Mouse (Mus musculus): ENCODE measurements around the gene Pabpc6. TPM values are rescaled to one million over a fixed set of nuclear protein-coding genes. Genes with fewer than 3 reads are reported as not detected.
A peak's percentile ranks its signal among the peaks of the same experiment; 100 is the strongest.

Pabpc6 gene
- polyA plus RNA-seq, 1 experiment from 2014 or later, result not detected

DNA sequence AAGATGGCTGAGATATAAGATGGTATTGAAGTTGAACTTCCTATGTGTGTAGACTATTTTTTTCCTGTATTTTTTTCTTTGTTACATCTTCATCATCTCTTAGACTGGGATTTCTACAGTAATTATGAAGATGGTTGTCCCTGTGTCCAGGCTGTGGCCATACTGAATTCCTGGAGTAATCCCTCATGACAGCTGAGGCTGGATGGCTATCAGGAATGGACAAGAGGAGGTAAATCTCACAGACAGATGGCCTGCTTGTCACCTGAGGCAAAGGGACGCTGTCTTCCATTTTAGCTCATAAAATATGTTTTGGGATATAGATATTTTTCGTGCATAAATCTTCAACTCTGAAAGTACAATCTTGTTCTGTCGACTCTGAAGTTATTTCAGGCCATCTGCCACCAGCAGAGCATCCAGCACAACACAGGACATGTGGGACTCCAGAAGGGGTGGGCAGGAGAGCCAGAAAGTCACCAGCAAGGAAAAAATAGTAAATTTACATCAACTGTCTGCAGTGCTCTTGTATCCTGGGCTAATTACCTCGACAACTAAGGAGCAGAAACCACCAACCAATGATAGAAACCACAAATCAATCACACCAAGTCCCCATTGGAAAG, 14.1 kb upstream of the Pabpc6 start:
- Histone ChIP-seq H3K9me3 (replicated peaks; ENCODE audit: low read length) (no peaks in the 10 kb centered on the region), H3K27ac (no peak overlapping the region)

DNA sequence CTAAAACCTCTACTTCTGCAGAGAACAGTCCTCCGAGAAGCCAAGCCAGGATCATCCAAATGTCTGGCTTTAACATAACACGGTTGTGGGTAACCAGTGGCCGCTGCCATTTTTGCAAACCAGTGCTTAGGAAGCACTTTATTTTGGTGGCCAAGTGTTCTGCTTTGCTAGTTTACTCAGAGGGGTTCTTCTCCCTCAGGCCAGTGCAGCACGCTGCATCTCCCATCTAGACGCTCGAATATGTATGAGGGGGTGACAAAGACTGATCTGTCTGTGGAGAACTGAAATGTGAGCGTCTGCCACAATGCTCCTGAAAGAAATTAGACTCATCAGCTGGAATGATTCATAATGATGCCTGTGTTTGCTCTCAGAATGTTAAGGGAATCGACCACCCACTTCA, 11.2 kb upstream of the Pabpc6 start:
- no peak overlapping the region for H3K4me2 ChIP-seq (ENCODE audit: low read length)
- no peaks in the 10 kb centered on the region for H3K36me3 ChIP-seq (ENCODE audit: insufficient read depth, low read length)
- 81% methylated on average over 8 of the region's 8 CpGs for WGBS
- no peaks in the 10 kb centered on the region for H3K27me3 ChIP-seq (ENCODE audit: insufficient read depth, low read length)
- no peaks in the 10 kb centered on the region for H3K4me1 ChIP-seq (replicated peaks; ENCODE audit: insufficient read depth, low read length)
- DNase-seq (ENCODE audit: low spot score) (no peak), ATAC-seq (replicated peaks; ENCODE audit: low FRiP score, low read depth) (no peak)
- H3K27ac ChIP-seq, result no peak overlapping the region
- H3K9me3 ChIP-seq (replicated peaks; ENCODE audit: low read length), result no peaks in the 10 kb centered on the region
- TF ChIP-seq CTCF (IDR thresholded peaks at IDR 0.05; ENCODE audit: low read depth), result no peak
- H3K4me3 ChIP-seq (replicated peaks; ENCODE audit: low read depth, low read length), result no peak overlapping the region
- no peak overlapping the region for H3K9ac ChIP-seq (ENCODE audit: low read depth, low read length)

More for the DNA sequence above, 14.1 kb upstream of the Pabpc6 start:
- DNase-seq (ENCODE audit: low spot score) (no peak), ATAC-seq (replicated peaks; ENCODE audit: low FRiP score, low read depth) (no peak)
- 64% methylated on average over 4 of the region's 4 CpGs for WGBS
- H3K4me2 ChIP-seq (ENCODE audit: low read length), result no peak overlapping the region
- H3K4me1 ChIP-seq (replicated peaks; ENCODE audit: insufficient read depth, low read length), result no peaks in the 10 kb centered on the region
- no peaks in the 10 kb centered on the region for H3K36me3 ChIP-seq (ENCODE audit: insufficient read depth, low read length)
- TF ChIP-seq CTCF (IDR thresholded peaks at IDR 0.05; ENCODE audit: low read depth), result no peak
- H3K9ac ChIP-seq (ENCODE audit: low read depth, low read length), result no peak overlapping the region
- no peaks in the 10 kb centered on the region for H3K27me3 ChIP-seq (ENCODE audit: insufficient read depth, low read length)
- H3K4me3 ChIP-seq (replicated peaks; ENCODE audit: low read depth, low read length), result no peak overlapping the region

DNA sequence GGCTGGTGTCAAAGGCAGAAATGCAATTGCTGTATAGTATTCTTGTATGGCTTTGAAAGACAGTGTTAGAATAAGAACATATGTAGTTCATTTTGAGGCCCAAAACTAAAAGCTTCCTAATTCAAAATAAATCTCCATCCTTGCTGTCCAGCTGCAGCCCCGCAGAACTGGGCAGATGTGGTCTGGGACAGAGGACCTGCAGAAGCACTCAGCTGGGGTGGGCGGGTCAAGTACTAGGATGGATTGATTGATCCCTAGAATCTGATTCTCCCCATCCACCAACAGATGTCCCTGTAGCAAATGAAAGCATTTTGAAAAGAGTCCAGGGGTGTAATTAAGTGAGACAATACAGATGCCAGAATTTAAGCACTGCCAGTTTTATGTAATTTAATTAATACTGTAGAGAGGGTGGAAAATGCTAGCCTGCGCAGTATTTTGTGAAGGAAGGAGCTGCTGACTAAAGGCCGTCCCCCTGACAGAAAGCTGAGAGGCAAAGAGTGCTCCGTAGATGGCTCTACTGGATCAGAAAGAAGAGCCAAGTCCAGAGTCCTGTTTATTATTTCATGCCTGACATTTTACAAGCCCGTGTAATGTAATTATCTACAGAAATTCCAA, 5.8 kb upstream of the Pabpc6 start:
- Histone ChIP-seq H3K27ac (no peak overlapping the region), H3K4me1 (replicated peaks; ENCODE audit: insufficient read depth, low read length) (no peaks in the 10 kb centered on the region), H3K27me3 (ENCODE audit: insufficient read depth, low read length) (no peaks in the 10 kb centered on the region), H3K9me3 (replicated peaks; ENCODE audit: low read length) (no peaks in the 10 kb centered on the region), H3K36me3 (ENCODE audit: insufficient read depth, low read length) (no peaks in the 10 kb centered on the region), H3K9ac (ENCODE audit: low read depth, low read length) (no peak overlapping the region), H3K4me3 (replicated peaks; ENCODE audit: low read depth, low read length) (no peak overlapping the region), H3K4me2 (ENCODE audit: low read length) (no peak overlapping the region)
- DNase-seq (ENCODE audit: low spot score), result peak; percentile 34
- TF ChIP-seq CTCF (IDR thresholded peaks at IDR 0.05; ENCODE audit: low read depth), result no peak
- WGBS, result 71% methylated on average over 6 of the region's 6 CpGs
- ATAC-seq (replicated peaks; ENCODE audit: low FRiP score, low read depth), result no peak

DNA sequence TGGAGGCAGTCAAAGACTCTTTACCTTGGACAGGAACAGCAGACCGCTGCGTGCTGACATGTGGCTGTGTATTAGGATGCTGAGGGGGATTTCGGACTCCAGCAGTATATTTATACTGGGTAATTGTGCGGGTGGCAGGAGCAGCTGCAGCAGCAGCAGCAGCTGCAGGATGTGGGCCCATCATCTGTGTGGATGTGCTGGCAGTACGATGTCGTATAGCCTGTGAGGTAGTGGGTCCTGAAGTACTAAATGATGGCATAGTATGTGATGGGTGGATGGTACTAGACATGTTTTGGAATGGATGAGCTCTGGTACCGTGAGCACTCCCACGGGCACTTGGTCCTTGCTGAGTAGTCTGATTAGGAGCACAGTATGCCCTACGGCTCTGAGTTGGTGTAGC, 1.6 kb downstream of the Pabpc6 start:
- no peak overlapping the region for H3K9ac ChIP-seq (ENCODE audit: low read depth, low read length)
- no peak overlapping the region for H3K27ac ChIP-seq
- no peak overlapping the region for H3K4me3 ChIP-seq (replicated peaks; ENCODE audit: low read depth, low read length)
- TF ChIP-seq CTCF (IDR thresholded peaks at IDR 0.05; ENCODE audit: low read depth), result no peak
- no peak for DNase-seq (ENCODE audit: low spot score)
- H3K36me3 ChIP-seq (ENCODE audit: insufficient read depth, low read length), result no peaks in the 10 kb centered on the region
- WGBS, result 90% methylated on average over 9 of the region's 9 CpGs
- no peaks in the 10 kb centered on the region for H3K9me3 ChIP-seq (replicated peaks; ENCODE audit: low read length)
- H3K4me2 ChIP-seq (ENCODE audit: low read length), result no peak overlapping the region
- H3K27me3 ChIP-seq (ENCODE audit: insufficient read depth, low read length), result no peaks in the 10 kb centered on the region
- ATAC-seq (replicated peaks; ENCODE audit: low FRiP score, low read depth), result no peak
- no peaks in the 10 kb centered on the region for H3K4me1 ChIP-seq (replicated peaks; ENCODE audit: insufficient read depth, low read length)

DNA sequence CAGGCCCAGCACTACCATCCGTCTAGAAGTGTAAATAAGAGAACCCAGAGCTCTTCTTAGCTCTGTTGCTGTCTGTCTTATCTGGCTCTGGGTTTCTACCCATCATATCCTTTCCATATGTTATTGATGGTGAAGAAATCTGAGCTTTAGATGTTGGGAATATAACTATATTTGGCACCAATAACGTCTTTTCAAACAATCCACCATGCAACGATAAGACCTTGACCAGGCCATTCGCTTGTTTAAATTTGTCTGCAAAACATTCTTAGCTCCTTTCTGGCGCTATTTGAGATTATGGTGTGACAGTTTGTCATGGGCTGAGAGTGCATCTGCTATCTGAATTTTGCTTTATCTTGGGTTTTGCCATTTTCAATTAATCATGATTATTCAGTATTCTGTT, 10.9 kb downstream of the Pabpc6 start:
- no peaks in the 10 kb centered on the region for H3K27me3 ChIP-seq (ENCODE audit: insufficient read depth, low read length)
- no peak overlapping the region for H3K4me2 ChIP-seq (ENCODE audit: low read length)
- H3K4me1 ChIP-seq (replicated peaks; ENCODE audit: insufficient read depth, low read length), result no peaks in the 10 kb centered on the region
- no peak for DNase-seq (ENCODE audit: low spot score)
- H3K9ac ChIP-seq (ENCODE audit: low read depth, low read length), result no peak overlapping the region
- H3K27ac ChIP-seq, result no peak overlapping the region
- 84% methylated on average over 5 of the region's 5 CpGs for WGBS
- TF ChIP-seq CTCF (IDR thresholded peaks at IDR 0.05; ENCODE audit: low read depth), result no peak
- H3K4me3 ChIP-seq (replicated peaks; ENCODE audit: low read depth, low read length), result no peak overlapping the region
- no peak for ATAC-seq (replicated peaks; ENCODE audit: low FRiP score, low read depth)
- H3K9me3 ChIP-seq (replicated peaks; ENCODE audit: low read length), result no peaks in the 10 kb centered on the region
- no peaks in the 10 kb centered on the region for H3K36me3 ChIP-seq (ENCODE audit: insufficient read depth, low read length)

GRCm38 (mm10) chr17:9654155-9654554, 15.4 kb downstream of the Pabpc6 start:
- Histone ChIP-seq H3K4me1 (replicated peaks; ENCODE audit: insufficient read depth, low read length) (no peaks in the 10 kb centered on the region), H3K4me2 (ENCODE audit: low read length) (no peak overlapping the region), H3K27me3 (ENCODE audit: insufficient read depth, low read length) (no peaks in the 10 kb centered on the region), H3K9ac (ENCODE audit: low read depth, low read length) (no peak overlapping the region), H3K27ac (no peak overlapping the region), H3K36me3 (ENCODE audit: insufficient read depth, low read length) (no peaks in the 10 kb centered on the region), H3K9me3 (replicated peaks; ENCODE audit: low read length) (no peaks in the 10 kb centered on the region), H3K4me3 (replicated peaks; ENCODE audit: low read depth, low read length) (no peak overlapping the region)
- no peak for TF ChIP-seq CTCF (IDR thresholded peaks at IDR 0.05; ENCODE audit: low read depth)
- WGBS, result 82% methylated on average over 3 of the region's 3 CpGs
- no peak for ATAC-seq (replicated peaks; ENCODE audit: low FRiP score, low read depth)
- no peak for DNase-seq (ENCODE audit: low spot score)
